Mouse (Mus musculus): ENCODE data around the gene Hyal1. TPM values are rescaled to one million over a fixed set of nuclear protein-coding genes. Genes with fewer than 3 reads are reported as not detected.
A peak's percentile ranks its signal among the peaks of the same experiment; 100 is the strongest.

Hyal1 gene
- polyA plus RNA-seq, 1 experiment: 8.3 TPM

- Histone ChIP-seq H3K27ac (ENCODE audit: control insufficient read depth, insufficient read depth, low read length) (peak overlapping the region; percentile 75), H3K4me3 (ENCODE audit: control insufficient read depth, insufficient read depth, low read length) (peak overlapping the region; percentile 26)
- peak; percentile 94 for DNase-seq
Measured at GRCm38 (mm10) chr9:107626844-107627277, 50.1 kb downstream of the Hyal1 start.

DNA sequence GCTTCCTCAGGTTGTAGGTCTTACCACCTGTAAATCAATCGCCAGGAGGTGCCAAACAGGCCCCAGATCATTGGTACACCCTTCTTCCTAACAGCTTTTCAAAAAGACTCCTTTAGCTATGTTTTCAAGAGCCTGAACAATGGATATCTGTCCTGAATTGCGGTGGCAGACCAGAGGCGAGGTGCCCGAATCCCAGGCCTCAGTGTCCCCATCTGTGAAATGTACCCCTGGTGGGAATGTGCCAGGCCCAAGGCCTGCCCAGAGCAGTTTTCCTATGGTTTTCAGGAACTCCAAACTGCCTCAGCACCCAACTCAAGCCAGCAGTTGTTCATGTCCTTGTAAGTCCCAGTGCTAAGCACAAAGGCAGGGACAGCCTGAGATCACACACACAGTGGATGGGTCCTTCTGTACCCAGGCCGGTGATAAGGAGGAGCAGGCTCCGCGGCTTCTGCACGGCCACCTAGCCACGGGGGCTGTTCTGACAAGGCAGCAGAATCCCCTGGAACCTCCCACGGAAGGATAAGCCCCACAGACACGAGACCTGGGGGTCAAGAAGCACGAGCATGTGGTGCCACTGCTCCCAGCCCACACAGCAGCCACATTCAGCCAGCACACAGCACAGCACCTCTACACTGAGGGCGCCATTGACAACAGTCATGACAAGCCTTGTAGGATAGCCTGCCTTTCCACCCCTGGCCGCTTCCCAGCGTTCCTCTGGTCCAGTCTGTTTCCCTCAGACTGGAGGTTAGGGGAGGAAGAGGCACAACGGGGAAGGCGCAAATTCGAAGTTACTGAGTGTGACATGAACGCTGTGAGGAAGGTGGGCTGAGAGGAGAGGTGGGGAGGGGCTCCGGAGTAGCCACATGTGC, 50.9 kb downstream of the Hyal1 start:
- Histone ChIP-seq H3K27ac (ENCODE audit: control insufficient read depth, insufficient read depth, low read length) (peak overlapping the region; percentile 75), H3K27me3 (ENCODE audit: control insufficient read depth, insufficient read depth, low read length) (no peaks in the 10 kb centered on the region), H3K4me1 (replicated peaks; ENCODE audit: control insufficient read depth, insufficient read depth, low read length) (peaks cover 90% of the 10 kb centered on the region), H3K36me3 (ENCODE audit: control insufficient read depth, insufficient read depth, low read length) (no peaks in the 10 kb centered on the region), H3K4me3 (ENCODE audit: control insufficient read depth, insufficient read depth, low read length) (no peak overlapping the region)
- DNase-seq: peak; percentile 22
- WGBS: 73% methylated on average over 20 of the region's 20 CpGs
- TF ChIP-seq CTCF (IDR thresholded peaks at IDR 0.05; ENCODE audit: borderline replicate concordance, control insufficient read depth, extremely low read depth, insufficient read depth, low read length, poor library complexity): no peak

More at GRCm38 (mm10) chr9:107626844-107627277, 50.1 kb downstream of the Hyal1 start:
- 0% methylated on average over 2 of the region's 2 CpGs for WGBS
- peaks cover 82% of the 10 kb centered on the region for H3K4me1 ChIP-seq (replicated peaks; ENCODE audit: control insufficient read depth, insufficient read depth, low read length)
- no peaks in the 10 kb centered on the region for H3K27me3 ChIP-seq (ENCODE audit: control insufficient read depth, insufficient read depth, low read length)
- TF ChIP-seq POLR2A (IDR thresholded peaks at IDR 0.05; ENCODE audit: control insufficient read depth, extremely low read depth, insufficient read depth, low read length, poor library complexity): 0 out of 2 replicates have a peak, but pooled peaks have one; percentile 15
- peak; percentile 96; the same call in 1 of the 2 replicates for TF ChIP-seq CTCF (IDR thresholded peaks at IDR 0.05; ENCODE audit: borderline replicate concordance, control insufficient read depth, extremely low read depth, insufficient read depth, low read length, poor library complexity)
- 0 out of 2 replicates have a peak, but pooled peaks cover 4% of the 10 kb centered on the region for H3K36me3 ChIP-seq (ENCODE audit: control insufficient read depth, insufficient read depth, low read length)

DNA sequence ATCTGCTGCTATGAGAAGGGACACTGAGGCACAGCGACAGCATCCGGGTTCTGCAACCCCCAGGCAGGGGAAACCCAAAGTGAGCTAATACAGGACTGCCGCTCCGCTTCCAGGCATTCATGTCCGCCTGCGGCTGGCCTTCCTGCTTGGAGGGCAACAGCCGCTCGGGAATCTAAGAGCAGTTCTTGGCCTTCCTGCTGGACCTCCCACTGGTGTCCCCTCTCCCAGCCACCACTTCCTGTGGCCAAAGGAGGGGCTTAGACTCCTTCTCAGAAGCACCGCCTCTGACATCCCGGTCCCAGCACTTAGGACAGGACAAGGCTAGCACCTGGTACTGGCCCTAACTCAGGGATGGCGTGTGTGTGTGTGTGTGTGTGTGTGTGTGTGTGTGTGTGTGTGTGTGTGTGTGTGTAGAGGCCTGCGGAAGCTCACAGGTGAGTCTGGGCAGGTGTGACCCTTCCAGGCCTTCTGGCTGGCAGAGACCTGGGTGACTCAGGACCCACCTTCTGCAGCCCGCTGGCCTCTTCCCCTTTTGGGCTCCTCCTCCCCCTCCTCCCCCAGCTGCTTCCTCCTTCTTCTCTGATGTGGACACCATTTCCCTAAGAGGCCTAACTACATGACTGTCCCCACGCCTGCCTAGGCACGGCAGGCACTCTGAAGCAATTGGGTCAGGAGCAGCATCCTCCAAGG, 52.1 kb downstream of the Hyal1 start:
- WGBS: 68% methylated on average over 15 of the region's 15 CpGs
- Histone ChIP-seq H3K4me3 (ENCODE audit: control insufficient read depth, insufficient read depth, low read length) (no peak overlapping the region), H3K4me1 (replicated peaks; ENCODE audit: control insufficient read depth, insufficient read depth, low read length) (peaks cover 88% of the 10 kb centered on the region), H3K27me3 (ENCODE audit: control insufficient read depth, insufficient read depth, low read length) (no peaks in the 10 kb centered on the region), H3K36me3 (ENCODE audit: control insufficient read depth, insufficient read depth, low read length) (no peaks in the 10 kb centered on the region), H3K27ac (ENCODE audit: control insufficient read depth, insufficient read depth, low read length) (peak overlapping the region; percentile 79)
- DNase-seq: peak; percentile 33
- TF ChIP-seq CTCF (IDR thresholded peaks at IDR 0.05; ENCODE audit: borderline replicate concordance, control insufficient read depth, extremely low read depth, insufficient read depth, low read length, poor library complexity) (no peak), POLR2A (IDR thresholded peaks at IDR 0.05; ENCODE audit: control insufficient read depth, extremely low read depth, insufficient read depth, low read length, poor library complexity) (no peak)

GRCm38 (mm10) chr9:107629411-107629730, 52.6 kb downstream of the Hyal1 start:
- WGBS: 11% methylated on average over 4 of the region's 4 CpGs
- TF ChIP-seq POLR2A (IDR thresholded peaks at IDR 0.05; ENCODE audit: control insufficient read depth, extremely low read depth, insufficient read depth, low read length, poor library complexity) (no peak), CTCF (IDR thresholded peaks at IDR 0.05; ENCODE audit: borderline replicate concordance, control insufficient read depth, extremely low read depth, insufficient read depth, low read length, poor library complexity) (no peak)
- no peaks in the 10 kb centered on the region for H3K36me3 ChIP-seq (ENCODE audit: control insufficient read depth, insufficient read depth, low read length)
- peak; percentile 26 for DNase-seq
- H3K4me1 ChIP-seq (replicated peaks; ENCODE audit: control insufficient read depth, insufficient read depth, low read length): peaks cover 83% of the 10 kb centered on the region
- no peak overlapping the region for H3K4me3 ChIP-seq (ENCODE audit: control insufficient read depth, insufficient read depth, low read length)
- H3K27me3 ChIP-seq (ENCODE audit: control insufficient read depth, insufficient read depth, low read length): no peaks in the 10 kb centered on the region
- peak overlapping the region; percentile 79 for H3K27ac ChIP-seq (ENCODE audit: control insufficient read depth, insufficient read depth, low read length)

- peak; percentile 63 for DNase-seq
- WGBS: 42% methylated on average over 14 of the region's 14 CpGs
- TF ChIP-seq CTCF (IDR thresholded peaks at IDR 0.05; ENCODE audit: borderline replicate concordance, control insufficient read depth, extremely low read depth, insufficient read depth, low read length, poor library complexity): no peak
- Histone ChIP-seq H3K36me3 (ENCODE audit: control insufficient read depth, insufficient read depth, low read length) (no peaks in the 10 kb centered on the region), H3K27ac (ENCODE audit: control insufficient read depth, insufficient read depth, low read length) (peak overlapping the region; percentile 79), H3K27me3 (ENCODE audit: control insufficient read depth, insufficient read depth, low read length) (no peaks in the 10 kb centered on the region), H3K4me3 (ENCODE audit: control insufficient read depth, insufficient read depth, low read length) (no peak overlapping the region), H3K4me1 (replicated peaks; ENCODE audit: control insufficient read depth, insufficient read depth, low read length) (peaks cover 77% of the 10 kb centered on the region)
Measured at GRCm38 (mm10) chr9:107629901-107630425, 53.2 kb downstream of the Hyal1 start.

GRCm38 (mm10) chr9:107630576-107630975, 53.8 kb downstream of the Hyal1 start:
- 70% methylated on average over 4 of the region's 4 CpGs for WGBS
- H3K4me3 ChIP-seq (ENCODE audit: control insufficient read depth, insufficient read depth, low read length): no peak overlapping the region
- H3K27ac ChIP-seq (ENCODE audit: control insufficient read depth, insufficient read depth, low read length): peak overlapping the region; percentile 79; the same call in 1 of the 2 replicates
- H3K36me3 ChIP-seq (ENCODE audit: control insufficient read depth, insufficient read depth, low read length): no peaks in the 10 kb centered on the region
- DNase-seq: no peak
- peaks cover 71% of the 10 kb centered on the region for H3K4me1 ChIP-seq (replicated peaks; ENCODE audit: control insufficient read depth, insufficient read depth, low read length)
- H3K27me3 ChIP-seq (ENCODE audit: control insufficient read depth, insufficient read depth, low read length): no peaks in the 10 kb centered on the region
- TF ChIP-seq POLR2A (IDR thresholded peaks at IDR 0.05; ENCODE audit: control insufficient read depth, extremely low read depth, insufficient read depth, low read length, poor library complexity): no peak
- TF ChIP-seq CTCF (IDR thresholded peaks at IDR 0.05; ENCODE audit: borderline replicate concordance, control insufficient read depth, extremely low read depth, insufficient read depth, low read length, poor library complexity): no peak

Other genes starting within 250 kb of the Hyal1 start
- gene Hemk1, start 238.6 kb upstream of the Hyal1 start, polyA plus RNA-seq (2012; rRNA removed): 23.6 and 25.5 TPM in 2 replicates
- 0.91 and 1.2 TPM in 2 replicates for gene 6430571L13Rik, start 236.3 kb upstream of the Hyal1 start, polyA plus RNA-seq (2012; rRNA removed)
- gene Cacna2d2, start 177.3 kb upstream of the Hyal1 start, polyA plus RNA-seq (2012; rRNA removed): 7.7 and 8.9 TPM in 2 replicates
- gene Tmem115, start 43.0 kb upstream of the Hyal1 start, polyA plus RNA-seq (2012; rRNA removed): 49.6 and 55.7 TPM in 2 replicates
- 78.7 and 84.3 TPM in 2 replicates for gene Cyb561d2, start 34.7 kb upstream of the Hyal1 start, polyA plus RNA-seq (2012; rRNA removed)
- gene Nprl2, start 34.7 kb upstream of the Hyal1 start, polyA plus RNA-seq (2012; rRNA removed): 74.5 and 83.5 TPM in 2 replicates
- gene Zmynd10, start 29.6 kb upstream of the Hyal1 start, polyA plus RNA-seq (2012; rRNA removed): 2.9 and 3.4 TPM in 2 replicates
- gene Rassf1, start 25.4 kb upstream of the Hyal1 start, polyA plus RNA-seq (2012; rRNA removed): 48.8 and 50.8 TPM in 2 replicates
- 67.3 and 68.1 TPM in 2 replicates for gene Tusc2, start 13.7 kb upstream of the Hyal1 start, polyA plus RNA-seq (2012; rRNA removed)
- gene Hyal2, start 9.0 kb upstream of the Hyal1 start, polyA plus RNA-seq (2012; rRNA removed): 35.6 and 39.8 TPM in 2 replicates
- gene Naa80, start 2.0 kb downstream of the Hyal1 start, polyA plus RNA-seq (2012; rRNA removed): 102 and 103 TPM in 2 replicates
- gene Hyal3, start 3.9 kb downstream of the Hyal1 start, polyA plus RNA-seq (2012; rRNA removed): 2.4 TPM in 2 replicates
- gene Ifrd2, start 10.7 kb downstream of the Hyal1 start, polyA plus RNA-seq (2012; rRNA removed): 65.1 and 67.4 TPM in 2 replicates
- gene Sema3b, start 32.3 kb downstream of the Hyal1 start, polyA plus RNA-seq (2012; rRNA removed): 4.3 and 4.9 TPM in 2 replicates
- gene Gnai2, start 58.4 kb downstream of the Hyal1 start, polyA plus RNA-seq (2012; rRNA removed): 1,154 and 1,267 TPM in 2 replicates
- 9.1 and 11.2 TPM in 2 replicates for gene Slc38a3, start 92.6 kb downstream of the Hyal1 start, polyA plus RNA-seq (2012; rRNA removed)
- 0.13 and 0.34 TPM in 2 replicates for gene Gnat1, start 102.8 kb downstream of the Hyal1 start, polyA plus RNA-seq (2012; rRNA removed)
- gene Sema3f, start 133.5 kb downstream of the Hyal1 start, polyA plus RNA-seq (2012; rRNA removed): 35.5 and 41.3 TPM in 2 replicates
- gene Rbm5, start 194.1 kb downstream of the Hyal1 start, polyA plus RNA-seq (2012; rRNA removed): 176 and 197 TPM in 2 replicates

Measured in thymus, adult 2 months (tissue).